Mouse (Mus musculus): ENCODE measurements around the gene Ell. TPM values are rescaled to one million over a fixed set of nuclear protein-coding genes. Genes with fewer than 3 reads are reported as not detected.

The Ell gene
- polyA plus RNA-seq, 1 experiment from 2014 or later, result 18.6 TPM

DNA sequence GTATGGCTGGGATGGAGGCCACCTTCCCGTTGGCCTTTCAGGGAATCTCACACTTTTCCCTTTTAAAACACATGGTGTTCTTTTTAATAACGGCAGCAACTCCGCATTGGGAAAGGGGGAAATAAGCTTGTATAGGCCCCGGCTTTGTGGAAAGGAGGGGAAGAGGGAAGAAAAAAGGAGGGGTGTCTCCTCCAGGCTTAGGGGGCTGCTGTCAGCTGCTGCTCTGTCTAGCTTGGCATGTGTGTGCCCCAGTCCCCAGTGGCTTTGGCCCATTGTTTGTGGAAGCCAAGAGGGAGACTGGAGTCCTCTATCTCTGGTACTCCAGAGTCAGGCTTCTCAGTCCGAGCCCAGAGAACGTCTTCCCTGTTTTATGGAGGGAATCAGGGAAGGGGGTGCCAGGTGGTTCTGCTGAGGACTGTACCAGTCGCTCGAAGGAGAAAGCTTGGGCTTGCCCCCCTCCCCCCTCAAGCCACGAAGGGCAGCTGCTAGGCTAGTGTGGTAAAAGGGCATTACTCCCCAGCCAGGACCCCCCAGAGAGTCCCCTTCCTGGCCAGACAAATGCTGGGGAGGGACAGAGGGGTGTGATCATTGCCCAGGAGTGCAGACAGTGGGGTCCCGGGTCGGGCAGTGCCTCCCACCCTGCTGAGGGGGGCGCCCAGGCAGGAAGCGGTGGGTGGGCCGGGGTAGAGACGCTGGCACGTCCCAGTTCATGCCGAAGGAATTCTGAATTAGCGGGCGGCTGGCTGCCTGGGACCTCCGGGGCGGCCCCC, 44.1 kb upstream of the Ell start:
- WGBS, result 7% methylated on average over 21 of the region's 21 CpGs
- no peak overlapping the region for H3K27ac ChIP-seq (ENCODE audit: low read length)
- H3K4me2 ChIP-seq (ENCODE audit: low read depth, low read length), result no peak overlapping the region

DNA sequence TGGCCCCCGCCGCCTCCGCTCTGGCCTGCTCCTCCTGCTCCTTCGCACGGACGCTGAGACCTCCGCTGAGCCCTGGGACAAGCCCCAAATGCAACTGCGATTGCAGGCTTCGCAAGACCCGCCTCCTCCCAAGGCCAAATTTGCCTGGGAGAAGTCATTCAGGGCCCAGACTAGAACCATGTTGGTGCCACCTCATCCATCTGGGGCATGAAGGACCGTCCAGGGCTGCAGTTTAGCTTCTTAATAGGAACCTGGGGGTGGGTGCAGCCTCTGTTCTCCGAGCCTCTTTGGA, 43.5 kb upstream of the Ell start:
- no peak overlapping the region for H3K27ac ChIP-seq (ENCODE audit: low read length)
- H3K4me1 ChIP-seq (ENCODE audit: control insufficient read depth, insufficient read depth, low read length), result peaks cover 17% of the 10 kb centered on the region
- no peak for ATAC-seq (ENCODE audit: insufficient read depth, low FRiP score)
- no peak overlapping the region for H3K9ac ChIP-seq (ENCODE audit: low read length)
- peaks cover 90% of the 10 kb centered on the region for H3K27me3 ChIP-seq (ENCODE audit: control insufficient read depth, insufficient read depth, low read length)
- no peaks in the 10 kb centered on the region for H3K9me3 ChIP-seq (replicated peaks; ENCODE audit: control insufficient read depth, low read length)
- WGBS, result 12% methylated on average over 12 of the region's 12 CpGs
- H3K36me3 ChIP-seq (ENCODE audit: control insufficient read depth, insufficient read depth, low read length), result no peaks in the 10 kb centered on the region
- H3K4me3 ChIP-seq (replicated peaks; ENCODE audit: low read length), result no peak overlapping the region
- H3K4me2 ChIP-seq (ENCODE audit: low read depth, low read length), result no peak overlapping the region

More for the DNA sequence above, 44.1 kb upstream of the Ell start:
- Histone ChIP-seq H3K4me3 (replicated peaks; ENCODE audit: low read length) (no peak overlapping the region), H3K4me1 (ENCODE audit: control insufficient read depth, insufficient read depth, low read length) (peaks cover 17% of the 10 kb centered on the region), H3K36me3 (ENCODE audit: control insufficient read depth, insufficient read depth, low read length) (no peaks in the 10 kb centered on the region), H3K27me3 (ENCODE audit: control insufficient read depth, insufficient read depth, low read length) (peaks cover 95% of the 10 kb centered on the region), H3K9ac (ENCODE audit: low read length) (no peak overlapping the region), H3K9me3 (replicated peaks; ENCODE audit: control insufficient read depth, low read length) (no peaks in the 10 kb centered on the region)
- no peak for ATAC-seq (ENCODE audit: insufficient read depth, low FRiP score)

DNA sequence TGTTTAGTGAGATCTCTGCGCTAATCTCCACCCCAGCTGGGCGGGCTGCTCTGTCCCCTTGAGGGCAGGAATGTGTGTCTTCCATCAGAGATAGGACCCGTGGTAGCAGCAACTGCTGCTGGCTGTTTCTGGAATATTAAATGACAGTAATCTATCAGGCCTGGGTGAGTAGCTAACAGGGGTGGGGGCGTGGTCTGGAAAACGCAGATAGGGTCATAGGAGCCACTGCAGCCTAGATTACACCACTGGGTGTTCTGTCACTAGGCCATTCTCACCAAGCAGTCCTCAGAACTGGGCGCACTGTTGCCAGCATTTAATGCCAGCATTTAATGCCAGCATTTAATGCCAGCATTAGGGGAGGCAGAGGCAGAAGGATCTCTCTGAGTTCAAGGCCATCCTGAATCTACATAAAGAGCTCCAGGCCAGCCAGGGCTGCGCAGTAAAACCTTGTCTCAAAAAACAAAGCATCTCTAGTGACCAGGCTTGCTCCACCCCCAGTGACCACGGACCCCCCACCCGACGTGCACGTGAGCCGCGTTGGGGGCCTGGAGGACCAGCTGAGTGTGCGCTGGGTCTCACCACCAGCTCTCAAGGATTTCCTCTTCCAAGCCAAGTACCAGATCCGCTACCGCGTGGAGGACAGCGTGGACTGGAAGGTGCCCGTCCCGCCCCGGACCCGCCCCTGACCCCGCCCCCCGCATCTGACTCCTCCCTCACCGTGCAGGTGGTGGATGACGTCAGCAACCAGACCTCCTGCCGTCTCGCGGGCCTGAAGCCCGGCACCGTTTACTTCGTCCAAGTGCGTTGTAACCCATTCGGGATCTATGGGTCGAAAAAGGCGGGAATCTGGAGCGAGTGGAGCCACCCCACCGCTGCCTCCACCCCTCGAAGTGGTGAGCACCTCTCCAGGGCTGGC, 38.6 kb upstream of the Ell start:
- Histone ChIP-seq H3K9me3 (replicated peaks; ENCODE audit: control insufficient read depth, low read length) (no peaks in the 10 kb centered on the region), H3K4me2 (ENCODE audit: low read depth, low read length) (peak overlapping the region; percentile 27), H3K4me1 (ENCODE audit: control insufficient read depth, insufficient read depth, low read length) (peaks cover 27% of the 10 kb centered on the region), H3K9ac (ENCODE audit: low read length) (no peak overlapping the region), H3K4me3 (replicated peaks; ENCODE audit: low read length) (no peak overlapping the region; the same call in 1 of the 2 replicates), H3K27me3 (ENCODE audit: control insufficient read depth, insufficient read depth, low read length) (peaks cover 56% of the 10 kb centered on the region), H3K36me3 (ENCODE audit: control insufficient read depth, insufficient read depth, low read length) (no peaks in the 10 kb centered on the region), H3K27ac (ENCODE audit: low read length) (no peak overlapping the region)
- WGBS, result 9% methylated on average over 39 of the region's 39 CpGs
- no peak for ATAC-seq (ENCODE audit: insufficient read depth, low FRiP score)

DNA sequence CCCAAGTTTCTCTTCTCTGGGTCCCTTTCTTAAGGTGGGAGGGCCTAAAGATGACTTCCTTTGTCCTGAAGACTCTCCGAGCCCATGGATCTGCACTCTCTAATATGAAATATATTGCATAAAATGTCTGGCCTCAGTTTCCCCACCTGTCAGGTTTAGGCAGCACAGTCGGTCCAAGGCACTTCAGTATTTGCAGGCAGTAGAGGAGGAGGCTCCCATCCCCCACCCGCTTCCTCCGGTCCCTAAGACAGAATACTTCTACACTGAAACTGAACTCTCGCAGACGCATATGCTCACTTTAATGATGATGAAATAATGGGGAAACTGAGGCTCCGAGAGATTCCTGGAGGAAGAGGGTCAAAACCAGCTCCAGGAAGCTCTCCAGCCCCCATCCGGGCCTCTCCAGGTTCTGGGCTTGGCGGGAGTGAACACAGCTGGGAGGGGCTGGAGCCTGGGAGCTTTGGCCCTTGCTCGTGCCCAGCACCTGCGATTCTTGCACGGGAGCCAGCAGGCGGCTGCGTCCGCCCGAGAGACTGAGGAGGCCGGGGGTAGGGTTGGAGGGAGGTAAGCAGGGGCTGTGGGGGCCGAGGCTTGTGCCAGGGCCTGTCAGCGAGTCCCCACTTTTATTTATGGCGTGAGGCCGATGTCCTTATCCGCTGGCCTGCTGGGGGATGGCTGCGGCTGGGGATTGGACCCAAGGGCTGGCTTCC, 37.3 kb upstream of the Ell start:
- peak overlapping the region; percentile 42 for H3K9ac ChIP-seq (ENCODE audit: low read length)
- no peak for ATAC-seq (ENCODE audit: insufficient read depth, low FRiP score)
- peaks cover 31% of the 10 kb centered on the region for H3K4me1 ChIP-seq (ENCODE audit: control insufficient read depth, insufficient read depth, low read length)
- no peaks in the 10 kb centered on the region for H3K36me3 ChIP-seq (ENCODE audit: control insufficient read depth, insufficient read depth, low read length)
- 14% methylated on average over 23 of the region's 23 CpGs for WGBS
- H3K4me2 ChIP-seq (ENCODE audit: low read depth, low read length), result peak overlapping the region; percentile 32
- H3K9me3 ChIP-seq (replicated peaks; ENCODE audit: control insufficient read depth, low read length), result no peaks in the 10 kb centered on the region
- H3K4me3 ChIP-seq (replicated peaks; ENCODE audit: low read length), result no peak overlapping the region; the same call in 1 of the 2 replicates
- no peak overlapping the region for H3K27ac ChIP-seq (ENCODE audit: low read length)
- H3K27me3 ChIP-seq (ENCODE audit: control insufficient read depth, insufficient read depth, low read length), result peaks cover 43% of the 10 kb centered on the region

DNA sequence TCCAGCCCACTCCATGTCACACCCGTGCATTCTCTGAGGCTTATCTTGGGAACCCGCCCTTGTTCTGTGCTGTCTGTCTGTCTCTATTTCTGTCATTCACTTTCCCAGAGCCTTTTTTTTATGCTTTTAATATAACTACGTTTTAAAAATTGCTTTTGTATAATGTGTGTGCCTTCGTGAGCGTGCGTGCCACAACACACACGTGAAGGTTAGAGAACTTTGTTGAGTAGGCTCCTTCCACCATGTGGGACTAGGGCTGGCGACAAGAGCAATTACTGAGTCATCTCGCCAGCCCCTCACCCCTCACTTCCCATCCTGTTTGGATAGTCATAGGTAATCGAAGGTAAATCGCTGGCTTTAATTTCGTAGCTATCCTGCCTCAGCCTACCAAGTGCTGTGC, 36.7 kb upstream of the Ell start:
- Histone ChIP-seq H3K27me3 (ENCODE audit: control insufficient read depth, insufficient read depth, low read length) (peaks cover 38% of the 10 kb centered on the region), H3K4me1 (ENCODE audit: control insufficient read depth, insufficient read depth, low read length) (peaks cover 33% of the 10 kb centered on the region), H3K4me2 (ENCODE audit: low read depth, low read length) (peak overlapping the region; percentile 32), H3K27ac (ENCODE audit: low read length) (no peak overlapping the region), H3K9ac (ENCODE audit: low read length) (peak overlapping the region; percentile 42), H3K4me3 (replicated peaks; ENCODE audit: low read length) (no peak overlapping the region), H3K9me3 (replicated peaks; ENCODE audit: control insufficient read depth, low read length) (no peaks in the 10 kb centered on the region), H3K36me3 (ENCODE audit: control insufficient read depth, insufficient read depth, low read length) (0 out of 2 replicates have a peak, but pooled peaks cover 3% of the 10 kb centered on the region)
- no peak for ATAC-seq (ENCODE audit: insufficient read depth, low FRiP score)
- WGBS, result 37% methylated on average over 12 of the region's 12 CpGs

DNA sequence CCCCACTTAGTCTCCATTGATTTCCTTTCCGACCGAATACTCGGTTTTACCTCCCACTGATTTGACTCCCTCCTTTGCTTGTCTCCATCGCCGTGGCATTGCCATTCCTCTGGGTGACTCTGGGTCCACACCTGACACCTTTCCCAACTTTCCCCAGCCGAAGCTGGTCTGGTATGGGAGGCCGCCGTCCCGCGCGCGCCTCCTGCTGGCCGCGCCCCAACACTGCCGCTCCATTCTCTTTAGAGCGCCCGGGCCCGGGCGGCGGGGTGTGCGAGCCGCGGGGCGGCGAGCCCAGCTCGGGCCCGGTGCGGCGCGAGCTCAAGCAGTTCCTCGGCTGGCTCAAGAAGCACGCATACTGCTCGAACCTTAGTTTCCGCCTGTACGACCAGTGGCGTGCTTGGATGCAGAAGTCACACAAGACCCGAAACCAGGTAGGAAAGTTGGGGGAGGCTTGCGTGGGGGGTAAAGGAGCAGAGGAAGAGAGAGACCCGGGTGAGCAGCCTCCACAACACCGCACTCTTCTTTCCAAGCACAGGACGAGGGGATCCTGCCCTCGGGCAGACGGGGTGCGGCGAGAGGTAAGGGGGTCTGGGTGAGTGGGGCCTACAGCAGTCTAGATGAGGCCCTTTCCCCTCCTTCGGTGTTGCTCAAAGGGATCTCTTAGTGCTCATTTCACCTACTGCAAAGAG, 36.1 kb upstream of the Ell start:
- H3K4me3 ChIP-seq (replicated peaks; ENCODE audit: low read length), result no peak overlapping the region
- peaks cover 35% of the 10 kb centered on the region for H3K4me1 ChIP-seq (ENCODE audit: control insufficient read depth, insufficient read depth, low read length)
- 0 out of 2 replicates have a peak, but pooled peaks cover 9% of the 10 kb centered on the region for H3K36me3 ChIP-seq (ENCODE audit: control insufficient read depth, insufficient read depth, low read length)
- H3K27me3 ChIP-seq (ENCODE audit: control insufficient read depth, insufficient read depth, low read length), result peaks cover 32% of the 10 kb centered on the region
- WGBS, result 18% methylated on average over 46 of the region's 46 CpGs
- peak; percentile 14; the same call in 1 of the 2 replicates for ATAC-seq (ENCODE audit: insufficient read depth, low FRiP score)
- H3K9me3 ChIP-seq (replicated peaks; ENCODE audit: control insufficient read depth, low read length), result no peaks in the 10 kb centered on the region
- no peak overlapping the region for H3K27ac ChIP-seq (ENCODE audit: low read length)
- H3K4me2 ChIP-seq (ENCODE audit: low read depth, low read length), result no peak overlapping the region
- H3K9ac ChIP-seq (ENCODE audit: low read length), result no peak overlapping the region; the same call in 1 of the 2 replicates

DNA sequence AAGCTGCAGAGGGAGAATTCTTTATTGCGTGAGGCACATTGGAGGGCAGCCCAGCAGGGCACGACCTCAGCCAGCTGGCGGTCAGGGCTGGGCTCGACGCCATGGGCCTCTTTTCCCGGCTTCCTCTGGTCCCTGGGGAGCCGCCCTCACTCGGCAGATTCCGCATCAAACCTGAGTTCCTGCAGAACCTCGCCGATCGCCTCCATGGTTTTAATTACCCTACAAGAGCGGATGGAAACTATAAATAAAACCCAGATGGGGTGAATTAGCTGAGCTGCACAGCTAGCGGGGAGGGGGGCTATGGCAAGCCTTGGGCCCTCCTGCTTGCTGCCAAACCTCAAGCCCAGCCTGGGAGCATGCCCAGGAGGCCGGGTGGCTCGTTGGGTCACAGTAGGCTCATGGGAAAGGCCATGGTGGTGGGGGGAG, 35.0 kb upstream of the Ell start:
- 57% methylated on average over 16 of the region's 16 CpGs for WGBS
- no peak overlapping the region for H3K27ac ChIP-seq (ENCODE audit: low read length)
- peaks cover 21% of the 10 kb centered on the region for H3K27me3 ChIP-seq (ENCODE audit: control insufficient read depth, insufficient read depth, low read length)
- no peak overlapping the region for H3K4me2 ChIP-seq (ENCODE audit: low read depth, low read length)
- ATAC-seq (ENCODE audit: insufficient read depth, low FRiP score), result no peak
- H3K36me3 ChIP-seq (ENCODE audit: control insufficient read depth, insufficient read depth, low read length), result peaks cover 14% of the 10 kb centered on the region; the same call in 1 of the 2 replicates
- H3K9me3 ChIP-seq (replicated peaks; ENCODE audit: control insufficient read depth, low read length), result no peaks in the 10 kb centered on the region
- no peak overlapping the region for H3K4me3 ChIP-seq (replicated peaks; ENCODE audit: low read length)
- H3K9ac ChIP-seq (ENCODE audit: low read length), result no peak overlapping the region
- H3K4me1 ChIP-seq (ENCODE audit: control insufficient read depth, insufficient read depth, low read length), result peaks cover 45% of the 10 kb centered on the region

DNA sequence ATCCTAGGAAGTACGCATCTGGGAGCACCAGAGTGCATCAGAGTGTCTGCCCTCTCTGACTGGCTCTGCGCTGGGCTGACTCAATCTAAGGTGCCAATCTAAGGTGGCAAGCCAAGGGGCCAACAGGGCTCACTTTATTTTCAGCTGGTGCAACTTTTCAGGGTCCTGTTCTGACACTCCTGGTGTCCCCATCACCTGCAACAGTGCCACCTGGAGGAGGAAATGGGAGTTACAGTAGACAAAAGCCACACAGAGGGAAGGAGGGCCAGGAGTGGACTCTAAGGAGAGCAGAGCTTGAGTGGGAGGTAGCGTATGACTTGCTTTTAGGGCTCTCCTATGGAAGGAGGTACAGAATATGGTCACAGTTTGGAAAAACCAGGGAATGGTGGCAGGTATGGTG, 34.4 kb upstream of the Ell start:
- H3K27ac ChIP-seq (ENCODE audit: low read length), result no peak overlapping the region
- 74% methylated on average over 3 of the region's 3 CpGs for WGBS
- peaks cover 14% of the 10 kb centered on the region; the same call in 1 of the 2 replicates for H3K36me3 ChIP-seq (ENCODE audit: control insufficient read depth, insufficient read depth, low read length)
- H3K27me3 ChIP-seq (ENCODE audit: control insufficient read depth, insufficient read depth, low read length), result peaks cover 18% of the 10 kb centered on the region
- H3K4me1 ChIP-seq (ENCODE audit: control insufficient read depth, insufficient read depth, low read length), result peaks cover 45% of the 10 kb centered on the region
- no peak overlapping the region for H3K4me2 ChIP-seq (ENCODE audit: low read depth, low read length)
- ATAC-seq (ENCODE audit: insufficient read depth, low FRiP score), result no peak
- no peak overlapping the region for H3K9ac ChIP-seq (ENCODE audit: low read length)
- no peaks in the 10 kb centered on the region for H3K9me3 ChIP-seq (replicated peaks; ENCODE audit: control insufficient read depth, low read length)
- no peak overlapping the region for H3K4me3 ChIP-seq (replicated peaks; ENCODE audit: low read length)
